Mouse (Mus musculus) midbrain, embryonic 14.5 days (tissue): ENCODE results near the gene Rae1. TPM values are rescaled to one million over a fixed set of nuclear protein-coding genes. Genes with fewer than 3 reads are reported as not detected.

Experiments used
- ATAC-seq: fragments of 200-750 bp; cut with Nextera tagmentation; 2 replicates; pipeline ENCODE4 v1.8.0; 2017; ENCODE audit warnings: moderate number of reproducible peaks, moderate library complexity; ENCODE audit not compliant: low FRiP score, low TSS enrichment
- DNase-seq: peaks from one replicate; pipeline ENCODE4 v3.0.0-alpha.2; 2015
- H3K27ac ChIP-seq: fragments of 300-500 bp; sonication (generic); replicated peaks from 2 replicates; pipeline ENCODE4 v1.5.1; 2014; ENCODE audit warnings: mild to moderate bottlenecking, low read depth, low read length, moderate library complexity
- H3K27me3 ChIP-seq: fragments of 300-500 bp; sonication (generic); 2 replicates; pipeline ENCODE4 v1.6.1; 2014; ENCODE audit warnings: low read length, control low read depth, mixed read lengths; ENCODE audit not compliant: control insufficient read depth, insufficient read depth
- H3K36me3 ChIP-seq: fragments of 300-500 bp; sonication (generic); 2 replicates; pipeline ENCODE4 v1.6.1; 2014; ENCODE audit warnings: low read length, control low read depth; ENCODE audit not compliant: control insufficient read depth, insufficient read depth
- H3K4me1 ChIP-seq: fragments of 300-500 bp; sonication (generic); 2 replicates; pipeline ENCODE4 v1.6.1; 2014; ENCODE audit warnings: mild to moderate bottlenecking, antibody characterized with exemption, low read length, control low read depth; ENCODE audit not compliant: control insufficient read depth, insufficient read depth
- H3K4me2 ChIP-seq: fragments of 300-500 bp; sonication (generic); 2 replicates; pipeline ENCODE4 v1.6.1; 2014; ENCODE audit warnings: mild to moderate bottlenecking, low read length, moderate library complexity
- H3K4me3 ChIP-seq: fragments of 300-500 bp; sonication (generic); replicated peaks from 2 replicates; pipeline ENCODE4 v1.5.1; 2014; ENCODE audit warnings: low read depth, low read length
- H3K9ac ChIP-seq: fragments of 300-500 bp; sonication (generic); replicated peaks from 2 replicates; pipeline ENCODE4 v1.6.1; 2014; ENCODE audit warnings: mild to moderate bottlenecking, low read length, moderate library complexity
- H3K9me3 ChIP-seq: fragments of 300-500 bp; sonication (generic); 2 replicates; pipeline ENCODE4 v1.6.1; 2016; ENCODE audit warnings: low read length, control low read depth, mixed read lengths; ENCODE audit not compliant: control insufficient read depth
- WGBS: fragments of 180-500 bp; shearing (Covaris S2); extraction: QIAGEN DNeasy Blood & Tissue Kit; methylation state at CpG from one replicate; pipeline ENCODE4 v1.1.7; 2014; 5-methylcytosine and 5-hydroxymethylcytosine counted together
- polyA plus RNA-seq: library from polyadenylated mRNA; unstranded; fragments of >200 nt; fragmentation: Nextera tagmentation; extraction: Ambion mirVana; gene quantifications from 2 replicates; pipeline ENCODE4 v1.2.1, GENCODE M21; 2014

Gene Rae1
- polyA plus RNA-seq, 1 experiment from 2014 or later: 127 TPM

GRCm38 (mm10) chr2:173036055-173036454 lies 36.1 kb downstream of the Rae1 start:
- Histone ChIP-seq H3K27me3 (no peaks in the 10 kb centered on the region), H3K4me2 (no peak overlapping the region), H3K9me3 (no peaks in the 10 kb centered on the region), H3K27ac (no peak overlapping the region), H3K4me1 (no peaks in the 10 kb centered on the region), H3K4me3 (no peak overlapping the region), H3K9ac (no peak overlapping the region), H3K36me3 (peaks cover 39% of the 10 kb centered on the region)
- ATAC-seq: no peak
- WGBS: 83% methylated on average over 5 of the region's 5 CpGs
- DNase-seq: no peak

- no peak overlapping the region for H3K9ac ChIP-seq
- no peak overlapping the region for H3K4me2 ChIP-seq
- DNase-seq: no peak
- H3K27ac ChIP-seq: no peak overlapping the region
- H3K27me3 ChIP-seq: no peaks in the 10 kb centered on the region
- WGBS: 69% methylated on average over 4 of the region's 4 CpGs
- ATAC-seq: no peak
- no peak overlapping the region for H3K4me3 ChIP-seq
- peaks cover 34% of the 10 kb centered on the region for H3K36me3 ChIP-seq
- H3K4me1 ChIP-seq: no peaks in the 10 kb centered on the region
- no peaks in the 10 kb centered on the region for H3K9me3 ChIP-seq
Measured at GRCm38 (mm10) chr2:173036611-173037010, 36.7 kb downstream of the Rae1 start.

- Histone ChIP-seq H3K9ac (no peak overlapping the region), H3K4me2 (no peak overlapping the region), H3K36me3 (peaks cover 26% of the 10 kb centered on the region), H3K4me1 (no peaks in the 10 kb centered on the region), H3K27ac (no peak overlapping the region), H3K4me3 (no peak overlapping the region), H3K9me3 (no peaks in the 10 kb centered on the region), H3K27me3 (no peaks in the 10 kb centered on the region)
- DNase-seq (no peak), ATAC-seq (no peak)
- WGBS: 84% methylated on average over 5 of the region's 5 CpGs
Measured at GRCm38 (mm10) chr2:173037347-173037746, 37.4 kb downstream of the Rae1 start.

- H3K27ac ChIP-seq: no peak overlapping the region
- H3K9ac ChIP-seq: no peak overlapping the region
- H3K4me3 ChIP-seq: no peak overlapping the region
- no peaks in the 10 kb centered on the region for H3K27me3 ChIP-seq
- peaks cover 24% of the 10 kb centered on the region for H3K36me3 ChIP-seq
- ATAC-seq: no peak
- no peaks in the 10 kb centered on the region for H3K4me1 ChIP-seq
- H3K9me3 ChIP-seq: no peaks in the 10 kb centered on the region
- 78% methylated on average over 7 of the region's 7 CpGs for WGBS
- no peak overlapping the region for H3K4me2 ChIP-seq
- no peak for DNase-seq
Measured at GRCm38 (mm10) chr2:173037827-173038607, 38.1 kb downstream of the Rae1 start.

- whole genome bisulfite sequencing: 94% methylated on average over 4 of the region's 4 CpGs
- Histone ChIP-seq H3K27ac (no peak overlapping the region), H3K36me3 (peaks cover 15% of the 10 kb centered on the region), H3K4me1 (no peaks in the 10 kb centered on the region), H3K9ac (no peak overlapping the region), H3K9me3 (no peaks in the 10 kb centered on the region), H3K4me3 (no peak overlapping the region), H3K4me2 (no peak overlapping the region), H3K27me3 (no peaks in the 10 kb centered on the region)
- no peak for ATAC-seq
- DNase-seq: no peak
Measured at GRCm38 (mm10) chr2:173039041-173039440, 39.1 kb downstream of the Rae1 start.

- DNase-seq (no peak), ATAC-seq (no peak)
- no peak overlapping the region for H3K27ac ChIP-seq
- H3K27me3 ChIP-seq: no peaks in the 10 kb centered on the region
- no peaks in the 10 kb centered on the region for H3K4me1 ChIP-seq
- H3K36me3 ChIP-seq: no peaks in the 10 kb centered on the region
- no peaks in the 10 kb centered on the region for H3K9me3 ChIP-seq
- H3K4me3 ChIP-seq: no peak overlapping the region
- H3K4me2 ChIP-seq: no peak overlapping the region
- 90% methylated on average over 3 of the region's 3 CpGs for WGBS
- no peak overlapping the region for H3K9ac ChIP-seq
Measured at GRCm38 (mm10) chr2:173040803-173041202, 40.9 kb downstream of the Rae1 start.

GRCm38 (mm10) chr2:173041242-173041641 lies 41.3 kb downstream of the Rae1 start:
- Histone ChIP-seq H3K27ac (no peak overlapping the region), H3K27me3 (no peaks in the 10 kb centered on the region), H3K36me3 (no peaks in the 10 kb centered on the region), H3K4me1 (no peaks in the 10 kb centered on the region), H3K9me3 (no peaks in the 10 kb centered on the region), H3K4me2 (no peak overlapping the region), H3K4me3 (no peak overlapping the region), H3K9ac (no peak overlapping the region)
- ATAC-seq (no peak), DNase-seq (no peak)
- WGBS: 64% methylated on average over 5 of the region's 5 CpGs

- no peak overlapping the region for H3K4me3 ChIP-seq
- H3K4me2 ChIP-seq: no peak overlapping the region
- no peaks in the 10 kb centered on the region for H3K27me3 ChIP-seq
- no peak for ATAC-seq
- H3K9ac ChIP-seq: no peak overlapping the region
- H3K4me1 ChIP-seq: no peaks in the 10 kb centered on the region
- no peak for DNase-seq
- no peaks in the 10 kb centered on the region for H3K36me3 ChIP-seq
- no peak overlapping the region for H3K27ac ChIP-seq
- 88% methylated on average over 1 of the region's 1 CpGs for WGBS
- no peaks in the 10 kb centered on the region for H3K9me3 ChIP-seq
Measured at GRCm38 (mm10) chr2:173041893-173042292, 42.0 kb downstream of the Rae1 start.

- no peaks in the 10 kb centered on the region for H3K9me3 ChIP-seq
- no peak overlapping the region for H3K9ac ChIP-seq
- H3K4me2 ChIP-seq: no peak overlapping the region
- 53% methylated on average over 11 of the region's 11 CpGs for WGBS
- no peaks in the 10 kb centered on the region for H3K27me3 ChIP-seq
- no peak for ATAC-seq
- DNase-seq: no peak
- no peak overlapping the region for H3K4me3 ChIP-seq
- H3K27ac ChIP-seq: no peak overlapping the region
- no peaks in the 10 kb centered on the region for H3K4me1 ChIP-seq
- no peaks in the 10 kb centered on the region for H3K36me3 ChIP-seq
Measured at GRCm38 (mm10) chr2:173042504-173043162, 42.7 kb downstream of the Rae1 start.
